Mouse (Mus musculus): Measurements from ENCODE around the gene Sp1.

- TF ChIP-seq CTCF (IDR thresholded peaks at IDR 0.05; ENCODE audit: borderline replicate concordance, insufficient read depth, low read depth, low read length): no peak
- TF ChIP-seq POLR2A (IDR thresholded peaks at IDR 0.05; ENCODE audit: borderline replicate concordance, insufficient read depth, low read length): no peak
These were observed 29.3 kb upstream of the Sp1 start for GRCm38 (mm10) chr15:102376453-102377162.
